Comparison of ENCODE assay signal across 12 mouse cellular contexts in genomic region chr1:42781533-42781932, GRCm38 (mm10).
"Had no signal": no experiment of that assay in that cellular context is flagged by ENCODE, and none has a peak within 500 bp of the region (broad histone marks: within the 10 kb centered on the region; RNA-seq: fewer than 3 reads in every experiment).

No protein-coding gene starts in this region.

- H3K36me3 ChIP-seq: limb, embryonic 10.5 days; liver, embryonic 15.5 days; neural tube, embryonic 12.5 days had no signal

- H3K9me3 ChIP-seq: limb, embryonic 10.5 days; liver, embryonic 15.5 days; neural tube, embryonic 12.5 days had no signal

- ATAC-seq: lung, postnatal 0 days had no signal

- H3K27ac ChIP-seq: layer of hippocampus, adult 2 months; limb, embryonic 10.5 days; liver, embryonic 15.5 days; neural tube, embryonic 12.5 days; stomach, postnatal 0 days had no signal

- H3K27me3 ChIP-seq: liver, embryonic 15.5 days; neural tube, embryonic 12.5 days had no signal

- H3K4me1 ChIP-seq: liver, embryonic 15.5 days; neural tube, embryonic 12.5 days had no signal

- H3K4me3 ChIP-seq: layer of hippocampus, adult 2 months; limb, embryonic 10.5 days; liver, embryonic 15.5 days; neural tube, embryonic 12.5 days had no signal

- DNase-seq: kidney, postnatal 10 days; kidney, postnatal 4 days; lung, adult 2 months; lung, postnatal 36 days; thymus, postnatal 14 days had no signal

- H3K4me2 ChIP-seq: liver, embryonic 11.5 days; liver, embryonic 15.5 days; neural tube, embryonic 12.5 days had no signal

- H3K9ac ChIP-seq: liver, embryonic 15.5 days; neural tube, embryonic 12.5 days had no signal
